Mouse (Mus musculus) heart, postnatal 0 days (tissue): ENCODE results near the gene Hist1h2ab. TPM values are rescaled to one million over a fixed set of nuclear protein-coding genes. Genes with fewer than 3 reads are reported as not detected.
"Not testable (repeated sequence)": the region's sequence is repeated elsewhere in the genome, so short reads cannot be mapped to it uniquely, and the experiment has no call there.

Experiments
- ATAC-seq: fragments of 200-750 bp; cut with Nextera tagmentation; 2 replicates; pipeline ENCODE4 v1.8.0; 2017; ENCODE audit warnings: low read depth, moderate number of reproducible peaks, moderate library complexity; ENCODE audit not compliant: insufficient read depth
- DNase-seq: peaks from one replicate; pipeline ENCODE4 v3.0.0-alpha.2; 2016; ENCODE audit warnings: low spot score
- H3K27ac ChIP-seq: fragments of 300-500 bp; sonication (generic); 2 replicates; pipeline ENCODE4 v1.5.1; 2014; ENCODE audit warnings: low read depth, mild to moderate bottlenecking
- H3K27me3 ChIP-seq: fragments of 300-500 bp; sonication (generic); 2 replicates; pipeline ENCODE4 v1.6.1; 2014; ENCODE audit warnings: low read length, mixed read lengths; ENCODE audit not compliant: control insufficient read depth, insufficient read depth
- H3K36me3 ChIP-seq: fragments of 300-500 bp; sonication (generic); replicated peaks from 2 replicates; pipeline ENCODE4 v1.6.1; 2014; ENCODE audit warnings: low read length, mixed read lengths; ENCODE audit not compliant: control insufficient read depth, insufficient read depth
- H3K4me1 ChIP-seq: fragments of 300-500 bp; sonication (generic); 2 replicates; pipeline ENCODE4 v1.6.1; 2014; ENCODE audit warnings: antibody characterized with exemption; ENCODE audit not compliant: control insufficient read depth, insufficient read depth
- H3K4me2 ChIP-seq: fragments of 300-500 bp; sonication (generic); 2 replicates; pipeline ENCODE4 v1.6.1; 2014; ENCODE audit warnings: low read depth, mild to moderate bottlenecking, low read length, moderate library complexity
- H3K4me3 ChIP-seq: fragments of 300-500 bp; sonication (generic); 2 replicates; pipeline ENCODE4 v1.5.1; 2014; ENCODE audit warnings: low read depth, low read length
- H3K9ac ChIP-seq: fragments of 300-500 bp; sonication (generic); replicated peaks from 2 replicates; pipeline ENCODE4 v1.6.1; 2014; ENCODE audit warnings: low read depth, low read length, mixed read lengths
- H3K9me3 ChIP-seq: fragments of 300-500 bp; sonication (generic); replicated peaks from 2 replicates; pipeline ENCODE4 v1.6.1; 2016; ENCODE audit warnings: low read length; ENCODE audit not compliant: control insufficient read depth
- CTCF ChIP-seq: IDR thresholded peaks from 2 replicates; pipeline ENCODE4 v1.5.1; 2016; ENCODE audit warnings: antibody characterized with exemption, control low read depth, low read depth
- EP300 ChIP-seq: IDR thresholded peaks from 2 replicates; pipeline ENCODE4 v1.6.1; 2016; ENCODE audit warnings: antibody characterized with exemption, low read depth
- WGBS: fragments of 180-500 bp; shearing (Covaris S2); extraction: QIAGEN DNeasy Blood & Tissue Kit; methylation state at CpG from one replicate; pipeline ENCODE4 v1.1.7; 2014; 5-methylcytosine and 5-hydroxymethylcytosine counted together
- polyA plus RNA-seq: library from polyadenylated mRNA; unstranded; fragments of >200 nt; fragmentation: Nextera tagmentation; extraction: Ambion mirVana; gene quantifications from 2 replicates; pipeline ENCODE4 v1.2.1, GENCODE M21; 2015
- total RNA-seq: library from RNA; depleted of rRNA; stranded (reverse); fragments of >200 nt; gene quantifications from 2 replicates; pipeline ENCODE4 v1.2.3, GENCODE M21; 2014; ENCODE audit warnings: low replicate concordance

The Hist1h2ab gene
- total and polyA plus RNA-seq, 2 experiments from 2014 or later: 5.6 to 733 TPM

DNA sequence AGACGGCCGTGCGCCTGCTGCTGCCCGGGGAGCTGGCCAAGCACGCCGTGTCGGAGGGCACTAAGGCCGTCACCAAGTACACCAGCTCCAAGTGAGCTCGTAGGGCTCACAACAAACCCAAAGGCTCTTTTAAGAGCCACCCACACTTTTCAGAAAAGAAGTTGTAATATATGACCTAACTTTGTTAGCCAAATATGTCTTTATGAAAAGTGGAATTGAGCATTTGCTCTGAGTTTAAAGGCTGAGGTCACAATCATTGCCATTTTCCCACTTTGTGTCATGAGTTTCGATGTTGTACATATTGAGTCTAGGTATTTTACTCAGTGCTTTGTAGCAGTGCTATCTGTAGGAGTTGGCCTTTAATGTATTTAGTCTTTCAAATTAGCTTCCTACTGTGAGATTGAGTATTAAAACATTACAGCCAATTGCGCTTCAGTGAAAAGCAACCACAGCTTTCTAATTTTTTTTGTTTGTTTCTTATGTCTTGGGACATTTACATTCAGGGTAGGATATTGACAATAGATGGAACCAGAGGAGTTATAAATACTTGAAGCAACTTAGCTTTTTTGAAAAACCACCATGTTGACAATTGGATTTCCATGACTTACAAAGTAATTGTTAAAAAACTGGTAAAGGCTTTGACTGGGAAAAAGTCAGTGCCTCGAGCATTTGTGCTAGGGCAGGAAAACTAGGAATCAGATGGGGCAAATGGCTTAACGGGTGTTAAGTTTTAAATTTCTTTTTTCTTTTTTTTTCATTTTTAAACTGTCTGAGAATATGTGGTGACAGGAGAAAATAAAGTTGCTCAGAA lies 3.6 kb upstream of the Hist1h2ab start:
- TF ChIP-seq EP300 (no peak), CTCF (no peak)
- Histone ChIP-seq H3K4me2 (peak overlapping the region; percentile 60), H3K4me3 (peak overlapping the region; percentile 38), H3K4me1 (peaks cover 11% of the 10 kb centered on the region; the same call in 1 of the 2 replicates), H3K9me3 (no peaks in the 10 kb centered on the region), H3K36me3 (no peaks in the 10 kb centered on the region), H3K27ac (peak overlapping the region; percentile 98), H3K27me3 (no peaks in the 10 kb centered on the region), H3K9ac (peak overlapping the region; percentile 55)
- DNase-seq (no peak), ATAC-seq (0 out of 2 replicates have a peak, but pooled peaks have one; percentile 4)
- WGBS: 9% methylated on average over 11 of the region's 13 CpGs

DNA sequence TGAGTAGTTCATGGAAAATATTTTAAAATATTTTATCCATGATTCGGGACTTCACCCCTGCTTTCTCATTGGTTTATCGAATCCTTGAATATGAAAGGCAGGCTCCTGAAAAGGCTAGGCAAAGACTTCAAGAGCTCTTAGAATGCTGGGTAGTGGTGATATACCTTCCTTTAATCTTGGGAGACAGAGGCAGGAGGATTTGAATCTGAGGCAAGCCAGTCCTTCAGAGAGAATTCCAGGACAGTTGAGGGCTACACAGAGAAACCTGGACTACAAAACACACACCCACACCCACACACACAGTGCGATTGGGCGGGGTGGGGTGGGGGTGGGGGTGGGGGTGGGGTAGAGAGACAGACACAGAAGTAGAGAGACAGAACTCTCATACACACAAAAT lies 3.0 kb upstream of the Hist1h2ab start:
- 20% methylated on average over 4 of the region's 4 CpGs for WGBS
- peak overlapping the region; percentile 60; the same call in 1 of the 2 replicates for H3K4me2 ChIP-seq
- peak overlapping the region; percentile 12; the same call in 1 of the 2 replicates for H3K27ac ChIP-seq
- H3K4me1 ChIP-seq: peaks cover 11% of the 10 kb centered on the region; the same call in 1 of the 2 replicates
- ATAC-seq: no peak
- H3K4me3 ChIP-seq: no peak overlapping the region
- TF ChIP-seq CTCF (no peak), EP300 (no peak)
- DNase-seq: no peak
- H3K36me3 ChIP-seq: no peaks in the 10 kb centered on the region
- no peaks in the 10 kb centered on the region for H3K27me3 ChIP-seq
- H3K9me3 ChIP-seq: no peaks in the 10 kb centered on the region
- H3K9ac ChIP-seq: no peak overlapping the region

- Histone ChIP-seq H3K9me3 (no peaks in the 10 kb centered on the region), H3K27ac (no peak overlapping the region), H3K4me1 (peaks cover 11% of the 10 kb centered on the region; the same call in 1 of the 2 replicates), H3K9ac (no peak overlapping the region), H3K27me3 (no peaks in the 10 kb centered on the region), H3K36me3 (no peaks in the 10 kb centered on the region), H3K4me2 (no peak overlapping the region), H3K4me3 (no peak overlapping the region)
- 91% methylated on average over 5 of the region's 5 CpGs for WGBS
- no peak for ATAC-seq
- TF ChIP-seq EP300 (no peak), CTCF (no peak)
- DNase-seq: no peak
These were observed 1.3 kb upstream of the Hist1h2ab start for GRCm38 (mm10) chr13:23749563-23750121.

GRCm38 (mm10) chr13:23751478-23751956 lies 591 bp downstream of the Hist1h2ab start:
- TF ChIP-seq CTCF: no peak
- no peak for TF ChIP-seq EP300
- H3K4me2 ChIP-seq: peak overlapping the region; percentile 70
- H3K27me3 ChIP-seq: no peaks in the 10 kb centered on the region
- ATAC-seq (no peak), DNase-seq (no peak)
- H3K36me3 ChIP-seq: no peaks in the 10 kb centered on the region
- peaks cover 7% of the 10 kb centered on the region; the same call in 1 of the 2 replicates for H3K4me1 ChIP-seq
- H3K27ac ChIP-seq: peak overlapping the region; percentile 95
- H3K4me3 ChIP-seq: peak overlapping the region; percentile 46
- no peaks in the 10 kb centered on the region for H3K9me3 ChIP-seq
- H3K9ac ChIP-seq: peak overlapping the region; percentile 54
- WGBS: 4% methylated on average over 11 of the region's 11 CpGs

GRCm38 (mm10) chr13:23752067-23752741 lies 1.3 kb downstream of the Hist1h2ab start, which contains the start of gene Hist1h3b:
Hist1h3b (plus strand) TSS chr13:23752267.
- Histone ChIP-seq H3K9ac (peak within 1 kb of the TSS; percentile 54), H3K27ac (peak within 1 kb of the TSS; percentile 95), H3K4me2 (peak within 1 kb of the TSS; percentile 70), H3K4me3 (peak within 1 kb of the TSS; percentile 46)
- not testable (repeated sequence) for H3K27me3 ChIP-seq, H3K9me3 ChIP-seq, H3K4me1 ChIP-seq, H3K36me3 ChIP-seq
- ATAC-seq (peak; percentile 84), DNase-seq (peak; percentile 92)
- WGBS: under 1% methylated on average over 16 of the region's 47 CpGs
